Mouse (Mus musculus) liver, embryonic 11.5 days (tissue): ENCODE data around the gene Kcnk18. TPM values are rescaled to one million over a fixed set of nuclear protein-coding genes. Genes with fewer than 3 reads are reported as not detected.
A peak's percentile ranks its signal among the peaks of the same experiment; 100 is the strongest.

Experiments
- ATAC-seq: fragments of 200-750 bp; cut with Nextera tagmentation; replicated peaks from 2 replicates; pipeline ENCODE4 v1.8.0; 2017; ENCODE audit warnings: moderate number of reproducible peaks, mild to moderate bottlenecking, moderate TSS enrichment, moderate library complexity; ENCODE audit not compliant: low FRiP score
- DNase-seq: peaks from one replicate; pipeline ENCODE4 v3.0.0-alpha.2; 2017; ENCODE audit warnings: low spot score
- H3K27ac ChIP-seq: fragments of 300-500 bp; sonication (generic); 2 replicates; pipeline ENCODE4 v1.5.1; 2014; ENCODE audit warnings: mild to moderate bottlenecking, low read depth, low read length, control low read depth
- H3K27me3 ChIP-seq: fragments of 300-500 bp; sonication (generic); replicated peaks from 2 replicates; pipeline ENCODE4 v1.6.1; 2014; ENCODE audit warnings: low read length, mixed read lengths; ENCODE audit not compliant: control insufficient read depth, insufficient read depth
- H3K36me3 ChIP-seq: fragments of 300-500 bp; sonication (generic); 2 replicates; pipeline ENCODE4 v1.6.1; 2014; ENCODE audit warnings: mild to moderate bottlenecking, low read length, moderate library complexity, mixed read lengths; ENCODE audit not compliant: control insufficient read depth, insufficient read depth
- H3K4me1 ChIP-seq: fragments of 300-500 bp; sonication (generic); replicated peaks from 2 replicates; pipeline ENCODE4 v1.6.1; 2014; ENCODE audit warnings: low read length, mixed read lengths; ENCODE audit not compliant: control insufficient read depth, insufficient read depth
- H3K4me2 ChIP-seq: fragments of 300-500 bp; sonication (generic); 2 replicates; pipeline ENCODE4 v1.6.1; 2014; ENCODE audit warnings: mild to moderate bottlenecking, control low read depth, moderate library complexity
- H3K4me3 ChIP-seq: fragments of 300-500 bp; sonication (generic); 2 replicates; pipeline ENCODE4 v1.5.1; 2014; ENCODE audit warnings: low read depth, low read length, control low read depth
- H3K9ac ChIP-seq: fragments of 300-500 bp; sonication (generic); 2 replicates; pipeline ENCODE4 v1.6.1; 2014; ENCODE audit warnings: low read depth, low read length, control low read depth
- H3K9me3 ChIP-seq: fragments of 300-500 bp; sonication (generic); 2 replicates; pipeline ENCODE4 v1.6.1; 2016; ENCODE audit warnings: low read length, inconsistent platforms, mixed read lengths; ENCODE audit not compliant: control insufficient read depth
- WGBS: fragments of 180-500 bp; shearing (Covaris S2); extraction: QIAGEN DNeasy Blood & Tissue Kit; methylation state at CpG from one replicate; pipeline ENCODE4 v1.1.7; 2014; 5-methylcytosine and 5-hydroxymethylcytosine counted together
- polyA plus RNA-seq: library from polyadenylated mRNA; unstranded; fragments of >200 nt; fragmentation: Nextera tagmentation; extraction: Ambion mirVana; gene quantifications from 2 replicates; pipeline ENCODE4 v1.2.1, GENCODE M21; 2014

The Kcnk18 gene
- polyA plus RNA-seq, 1 experiment from 2014 or later: not detected

DNA sequence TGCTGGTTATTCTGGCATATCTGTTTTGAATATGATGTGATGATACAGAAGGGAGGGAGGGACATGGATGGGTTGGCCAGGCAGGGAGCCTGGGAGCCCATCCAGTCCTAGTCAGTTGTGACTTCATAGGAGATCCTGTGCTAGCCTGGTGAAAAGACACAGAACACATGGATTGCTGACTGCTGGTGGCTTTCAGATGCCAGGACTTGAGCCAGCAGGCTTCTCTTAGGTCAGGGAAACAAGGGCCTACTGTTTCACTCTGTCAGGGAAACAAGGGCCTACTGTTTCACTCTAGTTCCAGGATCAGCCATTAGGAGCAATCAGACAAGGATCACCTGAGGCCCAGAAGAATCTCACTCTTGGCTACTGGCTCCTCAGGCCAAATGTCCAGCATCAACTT lies 61.8 kb downstream of the Kcnk18 start:
- H3K9me3 ChIP-seq: no peaks in the 10 kb centered on the region
- H3K36me3 ChIP-seq: no peaks in the 10 kb centered on the region
- ATAC-seq (no peak), DNase-seq (no peak)
- no peaks in the 10 kb centered on the region for H3K4me1 ChIP-seq
- H3K4me3 ChIP-seq: no peak overlapping the region
- H3K27me3 ChIP-seq: no peaks in the 10 kb centered on the region
- H3K4me2 ChIP-seq: no peak overlapping the region
- H3K9ac ChIP-seq: no peak overlapping the region
- H3K27ac ChIP-seq: no peak overlapping the region

DNA sequence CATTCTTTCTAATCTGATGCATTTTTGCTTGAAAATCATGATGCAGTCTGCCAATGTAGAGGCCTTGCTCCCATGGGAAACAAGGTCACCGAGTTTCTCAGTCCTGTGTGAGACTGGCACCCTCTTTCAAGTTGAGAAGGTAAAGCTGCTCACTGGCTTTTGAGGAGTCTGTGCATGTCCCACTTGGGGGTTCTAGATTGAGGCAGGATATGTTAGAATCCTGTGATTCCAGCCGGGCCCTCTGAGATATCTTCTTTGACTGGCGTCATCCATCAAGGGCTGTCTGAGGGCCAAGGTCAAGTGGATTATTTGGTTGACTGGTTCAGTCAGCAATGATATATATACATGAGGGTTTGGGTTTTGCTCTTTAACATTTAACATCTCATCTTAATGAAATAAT lies 63.0 kb downstream of the Kcnk18 start:
- no peaks in the 10 kb centered on the region for H3K27me3 ChIP-seq
- H3K27ac ChIP-seq: no peak overlapping the region
- H3K36me3 ChIP-seq: no peaks in the 10 kb centered on the region
- H3K4me3 ChIP-seq: no peak overlapping the region
- H3K4me1 ChIP-seq: no peaks in the 10 kb centered on the region
- no peak overlapping the region for H3K9ac ChIP-seq
- peak; percentile 17 for DNase-seq
- no peaks in the 10 kb centered on the region for H3K9me3 ChIP-seq
- H3K4me2 ChIP-seq: no peak overlapping the region
- no peak for ATAC-seq
- WGBS: 86% methylated on average over 3 of the region's 3 CpGs

Other genes starting within 250 kb of the Kcnk18 start
- gene Shtn1, start 143.1 kb upstream of the Kcnk18 start, polyA plus RNA-seq: 1.0 and 1.3 TPM in 2 replicates
- gene Vax1, start 49.2 kb upstream of the Kcnk18 start, polyA plus RNA-seq: not detected in 2 replicates
- 9.6 and 10.1 TPM in 2 replicates for gene Slc18a2, start 41.7 kb downstream of the Kcnk18 start, polyA plus RNA-seq
- 63.6 and 85.2 TPM in 2 replicates for gene Rps12-ps3, start 103.1 kb downstream of the Kcnk18 start, polyA plus RNA-seq
- gene Pdzd8, start 126.6 kb downstream of the Kcnk18 start, polyA plus RNA-seq: 12.7 and 14.1 TPM in 2 replicates
- gene Emx2, start 239.2 kb downstream of the Kcnk18 start, polyA plus RNA-seq: 0.29 and 0.56 TPM in 2 replicates